Mouse (Mus musculus): ENCODE measurements around the gene Ccdc85c. TPM values are rescaled to one million over a fixed set of nuclear protein-coding genes. Genes with fewer than 3 reads are reported as not detected.

Gene Ccdc85c
- polyA plus RNA-seq, 1 experiment from 2014 or later, result 5.4 TPM

DNA sequence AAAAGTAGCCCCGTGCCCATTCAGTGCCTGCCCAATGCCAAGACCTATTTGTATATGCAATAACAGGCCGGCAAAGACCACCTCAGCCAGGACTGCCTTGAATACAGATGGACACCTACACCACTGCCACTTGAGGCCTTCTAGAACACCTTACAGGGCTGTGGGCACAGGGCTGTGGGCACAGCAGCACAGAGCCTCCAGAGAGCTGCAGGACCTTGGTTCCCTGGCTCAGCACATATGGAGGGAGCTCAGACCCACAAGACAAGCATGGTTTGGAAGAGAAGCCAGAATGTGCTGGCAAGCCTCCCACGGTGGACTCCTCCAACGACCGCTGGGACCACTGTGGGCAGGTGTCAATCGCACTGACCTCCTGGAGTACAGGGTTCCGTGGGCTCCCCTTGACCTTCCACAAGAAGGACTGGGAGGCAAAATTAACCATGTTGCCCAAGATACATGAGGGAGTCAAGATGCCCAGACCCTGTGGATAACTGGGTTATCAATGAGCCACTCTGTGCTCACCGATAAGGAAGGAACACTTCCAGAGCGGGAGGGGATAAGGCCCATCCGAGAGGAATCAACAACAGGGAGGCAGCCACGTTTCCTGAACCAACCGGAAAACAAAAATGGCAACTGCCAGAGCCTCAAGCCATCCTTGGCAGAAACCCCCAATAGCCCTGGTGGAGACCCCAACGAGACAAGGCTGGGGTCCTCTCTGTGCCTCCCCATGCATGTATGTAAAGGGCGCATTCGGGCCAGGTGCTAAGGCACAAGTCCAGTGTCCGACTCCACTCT is 3.7 kb downstream of the Ccdc85c start:
- no peak for DNase-seq (ENCODE audit: low spot score)
- peaks cover 21% of the 10 kb centered on the region for H3K27me3 ChIP-seq (ENCODE audit: low read depth, poor library complexity, severe bottlenecking)
- WGBS, result 90% methylated on average over 16 of the region's 16 CpGs
- H3K36me3 ChIP-seq, result peaks cover 5% of the 10 kb centered on the region; the same call in 1 of the 2 replicates
- no peak overlapping the region for H3K4me3 ChIP-seq
- no peaks in the 10 kb centered on the region for H3K9me3 ChIP-seq (replicated peaks)
- H3K4me1 ChIP-seq, result peaks cover 85% of the 10 kb centered on the region
- no peak overlapping the region for H3K27ac ChIP-seq

DNA sequence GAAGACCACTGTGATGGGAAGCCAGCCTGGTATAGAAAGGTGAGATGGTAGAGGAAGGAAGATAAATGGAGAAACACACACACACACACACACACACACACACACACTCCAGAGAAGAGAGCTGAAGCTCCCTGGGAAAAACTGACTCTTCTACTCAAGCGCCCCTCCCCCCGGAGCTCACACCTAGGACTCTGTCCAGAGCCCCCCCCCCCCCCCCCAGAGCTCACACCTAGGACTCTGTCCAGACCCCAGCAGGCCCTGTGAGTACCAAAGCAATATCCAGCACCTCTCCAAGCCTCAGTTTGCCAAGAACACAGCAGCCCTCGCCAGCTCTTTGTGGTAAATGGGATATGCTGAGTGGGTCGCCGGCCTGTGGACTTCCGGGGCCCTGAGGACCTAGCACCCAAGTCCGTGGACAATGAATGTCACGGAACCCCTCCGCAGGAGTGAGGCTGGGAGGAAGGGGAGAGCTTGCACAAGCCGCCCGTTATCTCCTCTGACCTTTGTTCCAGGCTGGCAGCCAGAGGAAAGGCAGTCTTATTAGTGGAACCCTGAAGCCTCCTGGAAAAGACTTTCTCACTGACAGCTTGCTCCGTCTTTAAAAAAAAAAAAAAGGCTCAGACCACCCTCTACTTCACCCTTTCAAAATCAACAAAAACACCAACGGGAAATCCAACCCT is 4.8 kb downstream of the Ccdc85c start:
- Histone ChIP-seq H3K36me3 (peaks cover 5% of the 10 kb centered on the region; the same call in 1 of the 2 replicates), H3K27ac (no peak overlapping the region), H3K4me1 (peaks cover 91% of the 10 kb centered on the region), H3K9me3 (replicated peaks) (no peaks in the 10 kb centered on the region), H3K4me3 (no peak overlapping the region), H3K27me3 (ENCODE audit: low read depth, poor library complexity, severe bottlenecking) (peaks cover 21% of the 10 kb centered on the region)
- 73% methylated on average over 13 of the region's 13 CpGs for WGBS
- DNase-seq (ENCODE audit: low spot score), result no peak

DNA sequence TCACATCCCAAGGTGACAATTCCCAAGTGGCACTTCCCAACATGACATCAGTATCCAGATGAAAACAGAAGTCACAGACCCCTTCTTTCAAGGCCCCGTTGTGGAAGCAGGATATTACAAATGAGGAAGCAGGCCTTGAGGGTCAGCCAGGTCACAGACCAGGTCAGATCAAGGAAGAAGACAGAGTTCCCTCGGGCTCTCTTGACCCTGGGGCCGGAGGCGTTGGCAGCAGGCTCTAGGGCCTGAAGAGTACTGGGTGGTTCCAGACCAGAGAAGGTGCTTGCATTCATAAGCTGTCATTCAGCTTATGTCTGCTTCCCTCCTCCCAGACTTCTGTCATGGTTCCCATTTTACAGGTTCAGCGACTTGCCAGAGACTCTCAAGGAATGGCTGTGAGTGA is 5.5 kb downstream of the Ccdc85c start:
- H3K36me3 ChIP-seq, result peaks cover 5% of the 10 kb centered on the region; the same call in 1 of the 2 replicates
- DNase-seq (ENCODE audit: low spot score), result no peak
- 54% methylated on average over 5 of the region's 5 CpGs for WGBS
- no peaks in the 10 kb centered on the region for H3K9me3 ChIP-seq (replicated peaks)
- no peak overlapping the region for H3K27ac ChIP-seq
- peaks cover 21% of the 10 kb centered on the region for H3K27me3 ChIP-seq (ENCODE audit: low read depth, poor library complexity, severe bottlenecking)
- H3K4me3 ChIP-seq, result no peak overlapping the region
- H3K4me1 ChIP-seq, result peaks cover 91% of the 10 kb centered on the region

DNA sequence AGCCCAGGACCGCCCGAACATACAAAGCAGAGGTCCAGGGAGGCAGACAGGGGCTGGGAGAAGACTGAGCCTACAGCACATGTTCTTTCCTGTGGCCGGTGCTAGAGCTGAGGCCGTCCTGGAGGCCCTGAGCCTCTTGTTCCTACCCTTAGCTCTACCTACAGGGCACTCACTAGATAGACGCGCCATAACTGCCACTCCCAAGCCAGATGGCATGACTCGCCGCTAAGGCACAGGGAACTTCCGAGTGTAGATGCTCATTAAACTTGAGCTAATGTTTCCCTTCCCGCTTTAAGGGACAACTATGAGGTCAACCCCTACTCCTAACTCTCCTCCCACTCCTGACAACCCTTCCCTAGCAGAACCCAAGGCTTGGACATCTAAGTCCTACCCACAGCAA is 6.3 kb downstream of the Ccdc85c start:
- Histone ChIP-seq H3K4me3 (no peak overlapping the region), H3K4me1 (peaks cover 91% of the 10 kb centered on the region), H3K27ac (no peak overlapping the region), H3K27me3 (ENCODE audit: low read depth, poor library complexity, severe bottlenecking) (peaks cover 14% of the 10 kb centered on the region), H3K36me3 (peaks cover 5% of the 10 kb centered on the region; the same call in 1 of the 2 replicates), H3K9me3 (replicated peaks) (no peaks in the 10 kb centered on the region)
- no peak for DNase-seq (ENCODE audit: low spot score)
- 90% methylated on average over 10 of the region's 10 CpGs for WGBS

DNA sequence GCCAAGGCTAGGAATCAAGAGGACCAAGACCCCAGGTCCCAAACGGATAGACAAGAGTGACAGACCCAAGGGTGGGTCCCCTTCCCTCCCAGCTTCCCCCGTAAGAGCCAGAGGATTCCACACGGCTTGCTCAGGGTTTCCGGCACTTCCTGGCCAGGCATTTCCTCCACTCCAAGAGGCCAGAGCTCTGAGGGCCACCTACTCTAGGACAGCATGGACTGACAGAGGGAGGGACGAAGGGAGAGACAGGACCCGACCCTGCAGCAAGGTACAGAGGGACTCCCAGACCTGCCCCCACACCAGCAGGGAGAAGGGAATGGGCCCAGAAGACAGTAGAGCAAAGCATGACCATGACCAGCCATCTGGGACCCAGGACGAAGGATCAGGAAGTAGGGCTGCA is 7.6 kb downstream of the Ccdc85c start:
- H3K36me3 ChIP-seq, result peaks cover 5% of the 10 kb centered on the region; the same call in 1 of the 2 replicates
- no peak overlapping the region for H3K4me3 ChIP-seq
- DNase-seq (ENCODE audit: low spot score), result no peak
- H3K4me1 ChIP-seq, result peaks cover 90% of the 10 kb centered on the region
- 72% methylated on average over 7 of the region's 7 CpGs for WGBS
- no peak overlapping the region for H3K27ac ChIP-seq
- H3K27me3 ChIP-seq (ENCODE audit: low read depth, poor library complexity, severe bottlenecking), result peaks cover under 1% of the 10 kb centered on the region; the same call in 1 of the 2 replicates
- H3K9me3 ChIP-seq (replicated peaks), result no peaks in the 10 kb centered on the region

DNA sequence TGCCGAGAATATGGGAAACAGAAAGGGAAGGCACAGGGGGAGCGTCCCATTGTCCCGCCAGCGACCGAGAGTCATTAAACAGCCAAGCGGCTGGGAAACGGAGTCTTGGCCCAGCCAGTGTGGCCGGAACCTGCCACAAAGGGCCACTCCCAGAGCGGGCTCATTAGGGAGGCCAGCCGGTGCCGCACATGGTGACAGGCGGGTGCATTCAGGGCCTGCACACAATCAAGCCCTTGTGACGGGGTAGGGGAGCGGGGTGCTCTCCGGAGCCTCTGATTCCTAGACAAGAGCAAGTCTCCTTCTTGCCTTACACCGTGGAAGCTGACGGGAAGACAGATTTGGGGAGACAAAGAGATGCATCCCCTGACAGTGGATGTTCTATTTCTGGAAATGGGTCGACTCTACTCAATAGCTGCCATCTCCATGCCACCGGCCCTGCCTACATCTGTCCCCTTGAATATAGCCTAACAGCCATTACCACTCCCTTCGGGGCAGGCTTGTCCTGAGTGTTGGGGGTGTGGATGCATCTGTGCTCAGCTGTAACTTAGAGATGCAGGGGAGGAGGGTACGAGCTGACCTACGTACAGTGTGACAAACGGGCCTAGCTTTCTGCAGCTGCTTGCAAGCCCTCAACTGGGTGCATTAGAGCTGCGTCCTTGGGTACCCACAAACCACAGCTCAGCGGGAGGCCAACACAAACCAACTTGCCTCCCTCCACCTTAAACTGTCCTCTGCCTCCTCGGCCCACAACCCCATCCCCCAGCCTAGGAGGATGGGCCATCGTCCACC is 9.2 kb downstream of the Ccdc85c start:
- H3K27ac ChIP-seq, result peak overlapping the region; percentile 78
- peak overlapping the region; percentile 27 for H3K4me3 ChIP-seq
- DNase-seq (ENCODE audit: low spot score), result peak; percentile 71
- peaks cover 2% of the 10 kb centered on the region; the same call in 1 of the 2 replicates for H3K36me3 ChIP-seq
- no peaks in the 10 kb centered on the region; the same call in 1 of the 2 replicates for H3K27me3 ChIP-seq (ENCODE audit: low read depth, poor library complexity, severe bottlenecking)
- WGBS, result 25% methylated on average over 27 of the region's 27 CpGs
- H3K4me1 ChIP-seq, result peaks cover 86% of the 10 kb centered on the region
- H3K9me3 ChIP-seq (replicated peaks), result no peaks in the 10 kb centered on the region

DNA sequence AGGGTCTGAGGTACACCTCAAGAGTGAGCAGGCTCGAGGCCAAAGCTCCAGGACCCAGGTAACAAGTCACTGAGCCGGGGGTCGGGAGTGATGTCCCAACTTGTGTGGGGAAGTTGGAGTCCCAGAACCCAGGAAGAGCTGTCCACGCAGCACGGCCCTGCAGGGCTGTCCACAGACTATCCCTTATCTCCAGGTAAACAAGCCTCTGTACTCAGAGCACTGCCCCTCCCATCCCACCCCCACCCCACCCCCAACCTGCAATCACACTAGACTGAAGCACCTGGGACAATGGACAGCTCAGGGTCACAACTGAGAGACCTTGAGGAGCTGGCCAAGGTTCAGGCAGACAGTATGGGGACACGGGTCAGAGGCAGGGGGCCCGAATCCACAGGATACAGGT is 10.3 kb downstream of the Ccdc85c start:
- peaks cover 79% of the 10 kb centered on the region for H3K4me1 ChIP-seq
- H3K4me3 ChIP-seq, result no peak overlapping the region
- DNase-seq (ENCODE audit: low spot score), result no peak
- H3K36me3 ChIP-seq, result peaks cover 2% of the 10 kb centered on the region; the same call in 1 of the 2 replicates
- no peaks in the 10 kb centered on the region for H3K27me3 ChIP-seq (ENCODE audit: low read depth, poor library complexity, severe bottlenecking)
- no peaks in the 10 kb centered on the region for H3K9me3 ChIP-seq (replicated peaks)
- peak overlapping the region; percentile 78 for H3K27ac ChIP-seq
- 72% methylated on average over 7 of the region's 7 CpGs for WGBS

DNA sequence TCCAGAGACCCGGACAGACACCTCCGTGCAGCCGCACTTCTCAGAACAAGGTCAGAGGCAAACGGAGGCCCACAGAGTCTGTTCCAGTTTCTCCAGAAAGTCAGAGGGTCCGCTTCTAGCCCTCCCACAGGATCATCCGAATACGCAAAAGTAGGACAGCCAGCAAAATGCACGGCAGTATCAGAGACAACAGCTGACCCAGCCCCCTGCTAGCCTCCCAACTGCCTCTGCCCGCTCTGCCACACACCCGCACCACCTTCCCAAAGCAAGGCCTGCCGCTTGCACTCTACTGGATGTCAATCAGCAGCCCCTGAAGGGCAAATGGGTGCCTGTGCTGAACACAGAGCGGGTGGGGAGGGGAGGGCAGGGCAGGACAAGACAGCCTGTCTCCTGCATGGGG is 14.3 kb downstream of the Ccdc85c start:
- H3K9me3 ChIP-seq (replicated peaks), result no peaks in the 10 kb centered on the region
- H3K27ac ChIP-seq, result no peak overlapping the region
- no peak for DNase-seq (ENCODE audit: low spot score)
- WGBS, result 89% methylated on average over 12 of the region's 12 CpGs
- no peaks in the 10 kb centered on the region for H3K36me3 ChIP-seq
- peaks cover 60% of the 10 kb centered on the region for H3K4me1 ChIP-seq
- no peak overlapping the region for H3K4me3 ChIP-seq
- no peaks in the 10 kb centered on the region for H3K27me3 ChIP-seq (ENCODE audit: low read depth, poor library complexity, severe bottlenecking)

DNA sequence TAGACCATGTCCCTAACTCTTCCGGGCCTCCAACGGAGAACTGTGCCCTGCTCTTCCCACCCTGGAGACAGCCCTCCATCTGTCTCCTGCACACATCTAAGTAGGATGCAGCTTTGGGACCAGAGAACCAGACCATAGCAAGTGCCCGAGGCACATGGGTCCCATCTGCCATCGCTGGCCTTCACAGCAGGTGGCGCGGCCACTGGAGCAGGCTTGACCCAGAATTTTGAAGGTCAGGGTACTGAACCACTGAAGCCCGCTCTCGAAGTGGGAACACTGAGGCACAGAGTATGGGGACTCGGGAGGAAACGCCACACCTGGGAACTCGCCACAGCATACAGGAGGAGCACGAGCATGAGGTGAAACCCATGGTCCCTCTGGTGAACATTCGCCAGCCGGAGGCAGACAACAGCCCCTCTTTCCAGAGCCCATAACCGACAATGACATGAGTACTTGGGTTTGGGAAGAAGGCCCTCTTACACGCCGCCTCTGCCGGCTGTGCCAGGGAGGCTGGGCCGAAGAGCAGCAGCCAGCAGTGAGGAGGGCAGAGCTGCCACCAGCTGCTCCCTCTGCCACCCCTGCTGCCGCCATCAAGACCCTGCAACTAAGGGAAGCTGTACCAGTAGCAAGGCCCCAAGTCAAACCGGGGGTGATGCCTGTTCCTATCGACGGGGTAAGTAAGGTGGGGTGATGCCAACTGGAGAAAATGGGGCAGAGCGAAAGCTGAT is 15.7 kb downstream of the Ccdc85c start:
- 90% methylated on average over 24 of the region's 24 CpGs for WGBS
- DNase-seq (ENCODE audit: low spot score), result no peak
- Histone ChIP-seq H3K4me3 (no peak overlapping the region), H3K27me3 (ENCODE audit: low read depth, poor library complexity, severe bottlenecking) (no peaks in the 10 kb centered on the region), H3K36me3 (no peaks in the 10 kb centered on the region), H3K4me1 (peaks cover 55% of the 10 kb centered on the region), H3K9me3 (replicated peaks) (no peaks in the 10 kb centered on the region), H3K27ac (no peak overlapping the region)

DNA sequence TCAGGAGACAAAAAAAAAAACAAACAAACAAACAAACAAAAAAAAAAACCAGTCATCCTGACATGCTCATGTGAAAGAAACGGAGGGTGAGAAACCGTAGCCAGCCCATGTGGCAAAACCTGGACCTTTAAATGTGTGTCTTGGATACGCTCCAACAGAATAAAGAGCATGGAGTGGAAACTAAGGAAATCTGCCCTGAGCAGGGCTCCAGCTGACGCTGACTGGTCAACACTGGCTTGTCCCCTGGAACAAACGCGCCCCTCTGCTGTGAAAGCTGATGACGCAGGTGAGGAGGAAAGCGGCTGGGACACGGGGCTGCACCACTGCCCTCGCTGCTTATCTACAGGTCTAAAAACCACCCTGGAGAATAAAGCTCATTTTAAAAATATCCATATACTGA is 18.5 kb downstream of the Ccdc85c start:
- DNase-seq (ENCODE audit: low spot score), result no peak
- 82% methylated on average over 10 of the region's 10 CpGs for WGBS
- no peak overlapping the region for H3K4me3 ChIP-seq
- no peak overlapping the region for H3K27ac ChIP-seq
- no peaks in the 10 kb centered on the region for H3K27me3 ChIP-seq (ENCODE audit: low read depth, poor library complexity, severe bottlenecking)
- H3K4me1 ChIP-seq, result peaks cover 59% of the 10 kb centered on the region
- H3K9me3 ChIP-seq (replicated peaks), result no peaks in the 10 kb centered on the region
- no peaks in the 10 kb centered on the region for H3K36me3 ChIP-seq

DNA sequence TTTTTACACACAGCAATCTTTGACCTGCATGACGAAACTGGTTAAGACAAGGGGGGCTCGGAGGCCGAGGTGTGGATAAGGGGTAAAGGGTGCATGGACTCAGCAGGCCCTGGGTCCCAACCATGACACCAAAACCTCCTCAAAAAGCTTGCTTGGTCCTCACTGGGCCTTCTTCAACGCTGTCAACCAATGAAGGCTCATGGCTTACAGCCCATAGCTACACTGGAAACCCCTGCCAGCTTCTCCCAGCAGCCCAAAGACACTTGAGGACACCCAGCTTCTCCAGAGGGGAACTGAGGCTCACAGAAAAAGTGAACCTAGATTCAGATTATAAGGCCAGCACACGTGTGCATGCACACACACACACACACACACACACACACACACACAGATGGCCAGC is 19.3 kb downstream of the Ccdc85c start:
- H3K4me3 ChIP-seq, result no peak overlapping the region
- peak overlapping the region; percentile 67; the same call in 1 of the 2 replicates for H3K27ac ChIP-seq
- no peaks in the 10 kb centered on the region for H3K36me3 ChIP-seq
- no peak for DNase-seq (ENCODE audit: low spot score)
- H3K27me3 ChIP-seq (ENCODE audit: low read depth, poor library complexity, severe bottlenecking), result no peaks in the 10 kb centered on the region
- H3K4me1 ChIP-seq, result peaks cover 59% of the 10 kb centered on the region
- no peaks in the 10 kb centered on the region for H3K9me3 ChIP-seq (replicated peaks)
- WGBS, result 60% methylated on average over 5 of the region's 5 CpGs

DNA sequence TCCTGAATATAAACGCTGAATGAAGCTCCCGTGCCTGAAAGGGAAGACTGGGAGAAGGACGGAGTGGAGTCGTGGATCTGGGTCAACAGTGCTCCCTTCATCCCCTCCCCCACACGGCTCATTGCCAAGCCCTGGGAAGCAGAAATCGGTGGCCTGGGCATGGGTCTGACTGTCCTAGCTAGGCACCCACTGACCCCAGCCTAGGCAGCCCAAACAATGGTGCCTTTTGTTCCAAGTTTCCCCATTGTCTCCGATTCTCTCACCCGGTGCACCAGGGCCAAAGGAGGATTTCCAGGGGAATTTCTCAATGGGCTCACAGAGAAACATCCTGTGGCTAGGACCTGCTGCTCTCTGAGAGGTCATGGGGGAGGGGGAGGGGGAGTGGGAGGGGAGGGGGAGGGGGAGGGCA is 19.7 kb downstream of the Ccdc85c start:
- Histone ChIP-seq H3K27ac (peak overlapping the region; percentile 67), H3K9me3 (replicated peaks) (no peaks in the 10 kb centered on the region), H3K27me3 (ENCODE audit: low read depth, poor library complexity, severe bottlenecking) (no peaks in the 10 kb centered on the region), H3K4me3 (no peak overlapping the region), H3K4me1 (peaks cover 59% of the 10 kb centered on the region), H3K36me3 (no peaks in the 10 kb centered on the region)
- 49% methylated on average over 8 of the region's 8 CpGs for WGBS
- DNase-seq (ENCODE audit: low spot score), result no peak
